Mouse (Mus musculus) spleen, adult 18-20 months (tissue): ENCODE data around the gene Olfr836.
"Not testable (repeated sequence)": the region's sequence is repeated elsewhere in the genome, so short reads cannot be mapped to it uniquely, and the experiment has no call there.

Source experiments
- DNase-seq, 2 experiments: peaks; one replicate each; pipeline ENCODE4 v3.0.0; 2022; ENCODE audit warnings: mixed read lengths in 2 of 2

Olfr836 gene

GRCm38 (mm10) chr9:19120082-19120481 is at the start of gene Olfr836:
Gene Olfr836 (plus strand): TSS chr9:19120382.
- no peak for DNase-seq

- DNase-seq = no peak
Measured at GRCm38 (mm10) chr9:19084986-19085385, 35.2 kb upstream of the Olfr836 start.

GRCm38 (mm10) chr9:19092889-19093753 is 27.1 kb upstream of the Olfr836 start:
- not testable (repeated sequence) for DNase-seq

- no peak for DNase-seq
Measured at GRCm38 (mm10) chr9:19097286-19097685, 22.9 kb upstream of the Olfr836 start.

- DNase-seq = no peak
Measured at GRCm38 (mm10) chr9:19136017-19136416, 15.8 kb downstream of the Olfr836 start, which contains the start of gene Olfr837. Gene Olfr837 (plus strand): TSS chr9:19136317.
